Mouse (Mus musculus): Measurements from ENCODE around the gene Olfr453. TPM values are rescaled to one million over a fixed set of nuclear protein-coding genes. Genes with fewer than 3 reads are reported as not detected.
A peak's percentile ranks its signal among the peaks of the same experiment; 100 is the strongest.

The Olfr453 gene
- not detected in 2 replicates for polyA plus RNA-seq (2012; ENCODE audit: insufficient read depth, insufficient read length, missing spikeins)

DNA sequence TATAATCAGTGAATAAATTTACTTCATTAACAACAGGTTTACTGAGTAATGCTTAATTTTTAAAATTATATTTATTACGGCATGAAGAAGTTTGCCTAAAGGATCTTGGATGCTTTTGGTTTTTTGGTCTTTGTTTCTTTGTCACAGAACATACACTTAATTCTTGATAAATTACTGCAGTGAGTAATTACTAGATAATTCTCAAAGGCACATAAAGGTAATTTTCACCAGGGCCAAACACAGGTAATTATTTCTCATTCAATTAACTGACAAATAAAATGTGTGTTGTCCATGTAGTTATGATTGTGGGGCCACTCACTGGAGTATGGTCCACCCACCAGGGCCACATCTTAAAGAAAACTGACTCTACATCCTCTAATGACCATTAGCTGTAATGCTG, at the start of gene Olfr453:
Gene Olfr453, plus strand, starts transcription at position 301 of the 400 bp plus-strand sequence.
- no peaks in the 10 kb centered on the region for H3K4me1 ChIP-seq (ENCODE audit: control insufficient read depth, insufficient read depth, low read length)

DNA sequence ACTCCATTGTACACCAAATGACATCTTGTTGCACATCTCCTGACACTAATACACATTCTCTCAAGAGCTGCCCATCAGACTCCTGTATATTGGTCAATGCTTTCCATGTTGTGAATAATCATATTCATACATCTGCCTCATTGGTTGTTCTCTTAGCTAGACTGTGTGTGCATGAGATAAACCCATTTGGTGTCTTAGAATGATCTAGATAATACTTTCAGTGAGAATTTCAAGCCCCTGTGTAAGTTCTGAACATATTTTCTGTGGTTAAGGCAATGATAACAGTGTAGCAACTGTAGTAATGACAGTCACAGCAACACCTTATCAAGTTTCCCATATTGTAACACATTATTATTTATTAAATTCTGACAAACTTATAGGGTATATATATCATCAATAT, 49.4 kb upstream of the Olfr453 start:
- TF ChIP-seq POLR2A (IDR thresholded peaks at IDR 0.05; ENCODE audit: borderline replicate concordance, low read depth, low read length), result no peak
- no peak for TF ChIP-seq CTCF (IDR thresholded peaks at IDR 0.05; ENCODE audit: low read depth, low read length)
- no peak overlapping the region for H3K4me3 ChIP-seq (ENCODE audit: insufficient read depth, low read length)
- H3K4me1 ChIP-seq (ENCODE audit: control insufficient read depth, insufficient read depth, low read length), result no peaks in the 10 kb centered on the region
- H3K27ac ChIP-seq (ENCODE audit: insufficient read depth, low read depth, low read length), result no peak overlapping the region

More for the DNA sequence above, at the start of gene Olfr453:
- H3K27ac ChIP-seq (ENCODE audit: insufficient read depth, low read depth, low read length), result no peak within 1 kb of the TSS
- no peak within 1 kb of the TSS for H3K4me3 ChIP-seq (ENCODE audit: insufficient read depth, low read length)
- no peak for TF ChIP-seq CTCF (IDR thresholded peaks at IDR 0.05; ENCODE audit: low read depth, low read length)
- no peak for TF ChIP-seq POLR2A (IDR thresholded peaks at IDR 0.05; ENCODE audit: borderline replicate concordance, low read depth, low read length)

- no peak overlapping the region for H3K27ac ChIP-seq (ENCODE audit: insufficient read depth, low read depth, low read length)
- peak overlapping the region; percentile 61 for H3K4me3 ChIP-seq (ENCODE audit: insufficient read depth, low read length)
- H3K4me1 ChIP-seq (ENCODE audit: control insufficient read depth, insufficient read depth, low read length), result no peaks in the 10 kb centered on the region
- no peak for TF ChIP-seq POLR2A (IDR thresholded peaks at IDR 0.05; ENCODE audit: borderline replicate concordance, low read depth, low read length)
- TF ChIP-seq CTCF (IDR thresholded peaks at IDR 0.05; ENCODE audit: low read depth, low read length), result no peak
Measured at GRCm38 (mm10) chr6:42692154-42692516, 47.0 kb upstream of the Olfr453 start.

- TF ChIP-seq POLR2A (IDR thresholded peaks at IDR 0.05; ENCODE audit: borderline replicate concordance, low read depth, low read length) (no peak), CTCF (IDR thresholded peaks at IDR 0.05; ENCODE audit: low read depth, low read length) (no peak)
- H3K27ac ChIP-seq (ENCODE audit: insufficient read depth, low read depth, low read length), result no peak overlapping the region
- no peaks in the 10 kb centered on the region for H3K4me1 ChIP-seq (ENCODE audit: control insufficient read depth, insufficient read depth, low read length)
- peak overlapping the region; percentile 61 for H3K4me3 ChIP-seq (ENCODE audit: insufficient read depth, low read length)
Measured at GRCm38 (mm10) chr6:42692517-42693190, 46.5 kb upstream of the Olfr453 start.

DNA sequence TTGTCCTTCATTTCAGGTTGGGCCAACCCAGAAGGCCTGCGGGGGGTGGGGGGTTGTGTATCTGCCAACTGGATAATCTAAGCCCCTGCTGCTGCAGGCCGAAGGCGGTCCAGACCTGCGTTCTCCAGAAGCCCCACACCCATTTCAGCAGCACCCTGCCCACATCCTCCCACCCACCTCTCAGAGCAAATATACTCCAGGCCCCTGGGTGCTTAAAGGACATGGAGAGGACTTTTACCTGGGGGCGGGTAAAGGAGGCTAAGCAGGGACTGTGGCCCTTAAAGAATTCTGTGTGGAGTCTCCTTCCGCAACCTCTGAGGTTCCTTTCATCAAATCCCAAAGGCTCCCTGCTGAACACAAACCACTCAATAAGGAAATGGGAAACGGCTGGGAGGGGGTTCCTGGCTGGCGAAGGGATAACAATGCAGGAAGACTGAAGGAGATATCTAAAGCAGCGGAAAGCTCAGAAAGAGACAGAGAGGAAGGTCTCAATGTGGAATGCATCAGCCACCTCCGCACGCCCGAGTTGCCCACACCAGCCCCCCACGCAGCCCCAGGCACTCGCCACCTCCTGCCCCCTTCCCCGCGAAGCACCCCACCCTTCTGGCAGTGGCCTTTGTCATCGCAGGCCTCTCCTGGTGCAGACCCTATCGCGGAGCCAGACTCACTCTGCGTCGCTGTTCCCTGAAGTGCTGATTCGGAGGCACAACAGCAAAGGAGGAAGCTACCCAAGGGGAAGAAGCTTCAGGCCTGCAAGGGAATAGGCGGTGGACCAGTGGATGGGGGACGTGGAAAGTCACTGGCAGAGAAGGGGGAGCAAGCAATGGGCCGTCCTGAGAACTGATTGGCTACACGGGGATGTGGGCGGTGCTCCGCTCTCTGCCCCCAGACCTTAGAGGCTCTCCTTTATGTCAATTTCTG, 29.6 kb upstream of the Olfr453 start, which contains the start of gene Tcaf1:
Gene Tcaf1, minus strand, starts transcription at position 798 of the 921 bp plus-strand sequence.
- TF ChIP-seq CTCF (IDR thresholded peaks at IDR 0.05; ENCODE audit: low read depth, low read length), result no peak
- no peak within 1 kb of the TSS for H3K27ac ChIP-seq (ENCODE audit: insufficient read depth, low read depth, low read length)
- no peaks in the 10 kb centered on the region for H3K4me1 ChIP-seq (ENCODE audit: control insufficient read depth, insufficient read depth, low read length)
- H3K4me3 ChIP-seq (ENCODE audit: insufficient read depth, low read length), result no peak within 1 kb of the TSS

GRCm38 (mm10) chr6:42714668-42715067, 24.5 kb upstream of the Olfr453 start:
- no peaks in the 10 kb centered on the region for H3K4me1 ChIP-seq (ENCODE audit: control insufficient read depth, insufficient read depth, low read length)
- H3K4me3 ChIP-seq (ENCODE audit: insufficient read depth, low read length), result no peak overlapping the region
- no peak overlapping the region for H3K27ac ChIP-seq (ENCODE audit: insufficient read depth, low read depth, low read length)
- TF ChIP-seq CTCF (IDR thresholded peaks at IDR 0.05; ENCODE audit: low read depth, low read length) (no peak), POLR2A (IDR thresholded peaks at IDR 0.05; ENCODE audit: borderline replicate concordance, low read depth, low read length) (no peak)

DNA sequence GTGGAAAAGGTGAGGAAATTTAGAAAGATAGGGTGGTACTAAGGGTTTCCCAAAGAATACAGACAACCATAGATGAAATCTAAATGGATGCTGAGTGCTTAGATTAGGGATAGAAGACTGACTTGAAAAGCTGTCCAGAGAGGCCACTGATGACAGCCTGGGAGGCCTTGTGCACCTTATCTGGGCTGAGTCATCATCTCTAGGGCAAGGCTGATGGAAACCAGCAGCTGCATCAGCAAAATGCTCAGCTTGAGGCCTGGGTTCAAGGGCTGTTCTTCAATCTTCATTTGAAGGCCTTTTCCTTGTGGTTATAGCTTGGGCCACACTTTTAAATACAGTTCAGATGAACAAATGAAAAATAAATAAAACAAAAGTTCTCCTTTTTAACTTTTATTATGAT, 21.2 kb upstream of the Olfr453 start:
- Histone ChIP-seq H3K4me3 (ENCODE audit: insufficient read depth, low read length) (no peak overlapping the region), H3K4me1 (ENCODE audit: control insufficient read depth, insufficient read depth, low read length) (no peaks in the 10 kb centered on the region), H3K27ac (ENCODE audit: insufficient read depth, low read depth, low read length) (no peak overlapping the region)
- TF ChIP-seq CTCF (IDR thresholded peaks at IDR 0.05; ENCODE audit: low read depth, low read length) (no peak), POLR2A (IDR thresholded peaks at IDR 0.05; ENCODE audit: borderline replicate concordance, low read depth, low read length) (no peak)

- Histone ChIP-seq H3K27ac (ENCODE audit: insufficient read depth, low read depth, low read length) (no peak overlapping the region), H3K4me1 (ENCODE audit: control insufficient read depth, insufficient read depth, low read length) (no peaks in the 10 kb centered on the region), H3K4me3 (ENCODE audit: insufficient read depth, low read length) (no peak overlapping the region)
- TF ChIP-seq POLR2A (IDR thresholded peaks at IDR 0.05; ENCODE audit: borderline replicate concordance, low read depth, low read length), result no peak
- no peak for TF ChIP-seq CTCF (IDR thresholded peaks at IDR 0.05; ENCODE audit: low read depth, low read length)
Measured at GRCm38 (mm10) chr6:42742303-42742702, 3.1 kb downstream of the Olfr453 start.

- H3K4me3 ChIP-seq (ENCODE audit: insufficient read depth, low read length), result no peak overlapping the region
- TF ChIP-seq POLR2A (IDR thresholded peaks at IDR 0.05; ENCODE audit: borderline replicate concordance, low read depth, low read length) (no peak), CTCF (IDR thresholded peaks at IDR 0.05; ENCODE audit: low read depth, low read length) (no peak)
- H3K27ac ChIP-seq (ENCODE audit: insufficient read depth, low read depth, low read length), result no peak overlapping the region
- no peaks in the 10 kb centered on the region for H3K4me1 ChIP-seq (ENCODE audit: control insufficient read depth, insufficient read depth, low read length)
Measured at GRCm38 (mm10) chr6:42747846-42748245, 8.7 kb downstream of the Olfr453 start.

GRCm38 (mm10) chr6:42756104-42756503, 16.9 kb downstream of the Olfr453 start, which contains the start of gene Olfr38:
Olfr38 (plus strand) TSS chr6:42756404.
- Histone ChIP-seq H3K4me3 (ENCODE audit: insufficient read depth, low read length) (no peak within 1 kb of the TSS), H3K27ac (ENCODE audit: insufficient read depth, low read depth, low read length) (no peak within 1 kb of the TSS), H3K4me1 (ENCODE audit: control insufficient read depth, insufficient read depth, low read length) (no peaks in the 10 kb centered on the region)
- TF ChIP-seq POLR2A (IDR thresholded peaks at IDR 0.05; ENCODE audit: borderline replicate concordance, low read depth, low read length), result no peak
- no peak for TF ChIP-seq CTCF (IDR thresholded peaks at IDR 0.05; ENCODE audit: low read depth, low read length)
